ENCODE assay signal across 12 mouse cellular contexts in the genomic region with DNA sequence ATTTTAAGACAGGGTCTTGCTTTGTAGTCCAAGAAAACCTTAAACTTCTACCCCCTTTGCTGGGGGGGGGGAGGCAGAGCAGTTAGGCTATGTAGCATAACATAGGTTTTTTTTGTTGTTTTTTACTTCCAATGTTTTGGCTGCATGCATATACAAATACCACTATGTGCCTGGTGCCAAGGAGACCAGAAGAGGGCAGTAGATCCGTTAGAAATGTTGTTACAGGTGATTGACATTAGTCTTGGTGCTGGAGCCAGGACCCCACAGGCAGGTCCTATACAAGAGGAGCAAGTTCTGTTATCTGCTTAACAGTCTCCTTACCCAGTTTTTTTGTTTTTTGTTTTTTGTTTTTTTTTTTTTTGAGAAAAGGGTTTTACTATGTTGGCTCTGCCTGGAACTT. TPM values are rescaled to one million over a fixed set of nuclear protein-coding genes. Genes with fewer than 3 reads are reported as not detected.
DNase-seq lines count a peak whose midpoint lies in the region; ATAC-seq and TF ChIP-seq lines count a peak whose summit lies in the region.
"Had no signal": no experiment of that assay in that cellular context is flagged by ENCODE, and none has a peak within 500 bp of the region (broad histone marks: within the 10 kb centered on the region; RNA-seq: fewer than 3 reads in every experiment).

No protein-coding gene starts in this region.

- no peak overlapping the region for H3K27ac ChIP-seq in liver, adult 2 months (replicated peaks; ENCODE audit: insufficient read depth, low read depth, low read length)
- H3K27ac ChIP-seq in liver, embryonic 11.5 days (ENCODE audit: low read depth, low read length) = no peak overlapping the region
- H3K27ac ChIP-seq: hindbrain, embryonic 14.5 days; midbrain, embryonic 13.5 days had no signal

- ATAC-seq in CD4-positive, CD25-positive, alpha-beta regulatory T cell, adult 4 months = no peak
- ATAC-seq in liver, embryonic 11.5 days (replicated peaks; ENCODE audit: low FRiP score) = no peak
- 0 out of 2 replicates have a peak, but pooled peaks have one; percentile 34 for ATAC-seq in megakaryocyte-erythroid progenitor cell, adult 5-6 weeks (replicated peaks; ENCODE audit: low FRiP score, low TSS enrichment, poor library complexity, severe bottlenecking)
- ATAC-seq: midbrain, embryonic 13.5 days had no signal

- no peak overlapping the region for H3K4me2 ChIP-seq in liver, embryonic 11.5 days
- H3K4me2 ChIP-seq: hindbrain, embryonic 14.5 days; midbrain, embryonic 13.5 days had no signal

- H3K36me3 ChIP-seq in liver, adult 2 months (ENCODE audit: control insufficient read depth, insufficient read depth, low read length) = peaks cover 45% of the 10 kb centered on the region
- peaks cover 35% of the 10 kb centered on the region for H3K36me3 ChIP-seq in liver, embryonic 11.5 days (ENCODE audit: control insufficient read depth, insufficient read depth, low read length)

- no peaks in the 10 kb centered on the region for H3K27me3 ChIP-seq in liver, adult 2 months (ENCODE audit: control insufficient read depth, insufficient read depth, low read length)
- no peaks in the 10 kb centered on the region for H3K27me3 ChIP-seq in liver, embryonic 11.5 days (replicated peaks; ENCODE audit: control insufficient read depth, insufficient read depth, low read length)
- H3K27me3 ChIP-seq: midbrain, embryonic 13.5 days had no signal

- H3K9ac ChIP-seq in liver, adult 2 months (ENCODE audit: low read depth, low read length) = no peak overlapping the region
- no peak overlapping the region for H3K9ac ChIP-seq in liver, embryonic 11.5 days (ENCODE audit: low read depth, low read length)
- H3K9ac ChIP-seq: hindbrain, embryonic 14.5 days; midbrain, embryonic 13.5 days had no signal

- H3K9me3 ChIP-seq in liver, embryonic 11.5 days (ENCODE audit: control insufficient read depth, low read length) = no peaks in the 10 kb centered on the region
- H3K9me3 ChIP-seq: midbrain, embryonic 13.5 days had no signal

- peaks cover 10% of the 10 kb centered on the region; the same call in 1 of the 2 replicates for H3K4me1 ChIP-seq in liver, adult 2 months (ENCODE audit: control insufficient read depth, insufficient read depth, low read length)
- H3K4me1 ChIP-seq in liver, embryonic 11.5 days (replicated peaks; ENCODE audit: control insufficient read depth, insufficient read depth, low read length) = peaks cover 12% of the 10 kb centered on the region

- WGBS in liver, adult 2 months = 10% methylated on average over 1 of the region's 1 CpGs
- 8% methylated on average over 1 of the region's 1 CpGs for WGBS in liver, embryonic 11.5 days

- no peak overlapping the region for H3K4me3 ChIP-seq in liver, adult 2 months (ENCODE audit: insufficient read depth, low read depth, low read length)
- H3K4me3 ChIP-seq in liver, embryonic 11.5 days (ENCODE audit: low read depth, low read length) = no peak overlapping the region
- H3K4me3 ChIP-seq: midbrain, embryonic 13.5 days had no signal

- TF ChIP-seq CTCF in liver, adult 2 months (IDR thresholded peaks at IDR 0.05; ENCODE audit: low read depth, low read length) = no peak

- peaks cover 7% of the 10 kb centered on the region; the same call in 1 of the 2 replicates for H3K79me2 ChIP-seq in liver, adult 2 months (ENCODE audit: control insufficient read depth, insufficient read depth, low read length)

- DNase-seq in CD4-positive, CD25-positive, alpha-beta regulatory T cell, adult 2 months (ENCODE audit: low read depth, low spot score) = peak; percentile 65
- DNase-seq in liver, adult 2 months (ENCODE audit: extremely low read depth, low read depth, low spot score) = peak; percentile 45
- no peak for DNase-seq in liver, embryonic 11.5 days (ENCODE audit: low spot score)
- peak; percentile 73 for DNase-seq in R1 (ENCODE audit: low read depth, low spot score)
- DNase-seq in frontal cortex, postnatal 14 days (ENCODE audit: low spot score in 2 of 2) = no peak
- DNase-seq in Muller cell, postnatal 12 days (ENCODE audit: inconsistent ontology term) = no peak
- DNase-seq: adrenal gland, adult 2 months; heart, adult 18-20 months had no signal

- TF ChIP-seq POLR2A in liver, adult 2 months (IDR thresholded peaks at IDR 0.05; ENCODE audit: extremely low read depth, insufficient read depth, low read length) = no peak

RNA-seq across cellular contexts. Expression of a gene that starts 3.7 kb away (rescaled TPM):
- polyA plus RNA-seq in CD4-positive, CD25-positive, alpha-beta regulatory T cell, adult 4 months (2017; shearing (Covaris generic)) = 10 to 100 TPM; 86.8 to 89.1 TPM
- 18.6 and 22.8 TPM in 2 replicates for total RNA-seq in liver, adult 2 months (2014; rRNA removed)
- polyA plus RNA-seq in liver, adult 2 months (2012; rRNA removed) = 5.6 and 6.8 TPM in 2 replicates
- polyA plus RNA-seq in liver, embryonic 11.5 days (2014; fragmentation: Nextera tagmentation; extraction: Ambion mirVana) = 84.8 and 89.0 TPM in 2 replicates
- 85.1 and 88.1 TPM in 2 replicates for total RNA-seq in megakaryocyte-erythroid progenitor cell, adult 5-6 weeks (2014; fragmentation: Nextera tagmentation)
- total RNA-seq in megakaryocyte-erythroid progenitor cell, adult 5-6 weeks (2017) = 228 and 235 TPM in 2 replicates

RNA-seq across cellular contexts. Expression of a gene that starts 6.7 kb away (rescaled TPM):
- 1 to 10 TPM; 3.7 to 5.3 TPM for polyA plus RNA-seq in CD4-positive, CD25-positive, alpha-beta regulatory T cell, adult 4 months (2017; shearing (Covaris generic))
- 1.0 and 1.1 TPM in 2 replicates for total RNA-seq in liver, adult 2 months (2014; rRNA removed)
- 0.51 and 0.98 TPM in 2 replicates for polyA plus RNA-seq in liver, adult 2 months (2012; rRNA removed)
- polyA plus RNA-seq in liver, embryonic 11.5 days (2014; fragmentation: Nextera tagmentation; extraction: Ambion mirVana) = 5.6 and 7.8 TPM in 2 replicates
- 0.81 and 3.3 TPM in 2 replicates for total RNA-seq in megakaryocyte-erythroid progenitor cell, adult 5-6 weeks (2014; fragmentation: Nextera tagmentation)
- total RNA-seq in megakaryocyte-erythroid progenitor cell, adult 5-6 weeks (2017) = 18.3 and 19.5 TPM in 2 replicates

RNA-seq across cellular contexts. Expression of a gene that starts 8.7 kb away (rescaled TPM):
- 1,000 to 10,000 TPM in 1 of 2 experiments, 100 to 1,000 TPM in 1; 984 to 1,123 TPM for polyA plus RNA-seq in CD4-positive, CD25-positive, alpha-beta regulatory T cell, adult 4 months (2017; shearing (Covaris generic))
- 271 and 286 TPM in 2 replicates for total RNA-seq in liver, adult 2 months (2014; rRNA removed)
- 165 and 177 TPM in 2 replicates for polyA plus RNA-seq in liver, adult 2 months (2012; rRNA removed)
- 1,371 and 1,468 TPM in 2 replicates for polyA plus RNA-seq in liver, embryonic 11.5 days (2014; fragmentation: Nextera tagmentation; extraction: Ambion mirVana)
- total RNA-seq in megakaryocyte-erythroid progenitor cell, adult 5-6 weeks (2014; fragmentation: Nextera tagmentation) = 524 and 599 TPM in 2 replicates
- total RNA-seq in megakaryocyte-erythroid progenitor cell, adult 5-6 weeks (2017) = 1,213 and 1,503 TPM in 2 replicates

RNA-seq across cellular contexts. Expression of a gene that starts 30.3 kb away (rescaled TPM):
- polyA plus RNA-seq in CD4-positive, CD25-positive, alpha-beta regulatory T cell, adult 4 months (2017; shearing (Covaris generic)) = 10 to 100 TPM; 10.1 to 12.7 TPM
- 63.0 and 71.9 TPM in 2 replicates for total RNA-seq in liver, adult 2 months (2014; rRNA removed)
- 106 and 139 TPM in 2 replicates for polyA plus RNA-seq in liver, adult 2 months (2012; rRNA removed)
- 20.4 and 21.4 TPM in 2 replicates for polyA plus RNA-seq in liver, embryonic 11.5 days (2014; fragmentation: Nextera tagmentation; extraction: Ambion mirVana)
- total RNA-seq in megakaryocyte-erythroid progenitor cell, adult 5-6 weeks (2014; fragmentation: Nextera tagmentation) = 49.7 and 51.5 TPM in 2 replicates
- total RNA-seq in megakaryocyte-erythroid progenitor cell, adult 5-6 weeks (2017) = 4.5 and 9.9 TPM in 2 replicates

RNA-seq across cellular contexts. Expression of a gene that starts 45.4 kb away (rescaled TPM):
- 100 to 1,000 TPM; 111 to 171 TPM for polyA plus RNA-seq in CD4-positive, CD25-positive, alpha-beta regulatory T cell, adult 4 months (2017; shearing (Covaris generic))
- total RNA-seq in liver, adult 2 months (2014; rRNA removed) = 41.1 and 57.2 TPM in 2 replicates
- 19.5 and 21.5 TPM in 2 replicates for polyA plus RNA-seq in liver, adult 2 months (2012; rRNA removed)
- 116 and 130 TPM in 2 replicates for polyA plus RNA-seq in liver, embryonic 11.5 days (2014; fragmentation: Nextera tagmentation; extraction: Ambion mirVana)
- total RNA-seq in megakaryocyte-erythroid progenitor cell, adult 5-6 weeks (2014; fragmentation: Nextera tagmentation) = 76.8 and 84.9 TPM in 2 replicates
- 53.1 and 63.4 TPM in 2 replicates for total RNA-seq in megakaryocyte-erythroid progenitor cell, adult 5-6 weeks (2017)

Comparison
In these comparisons a context has a peak if more than half of its experiments do, and no peak if none do; other contexts are left out.
1. DNase-seq: peak in CD4-positive, CD25-positive, alpha-beta regulatory T cell, adult 2 months (single experiment), liver, adult 2 months (single experiment) and R1 (single experiment); none in liver, embryonic 11.5 days (single experiment), frontal cortex, postnatal 14 days (0 of 2) and Muller cell, postnatal 12 days (single experiment).
2. RNA of a gene that starts 3.7 kb away (polyA plus RNA-seq): 86.8 to 89.1 TPM in CD4-positive, CD25-positive, alpha-beta regulatory T cell, adult 4 months and 84.8 to 89.0 TPM in liver, embryonic 11.5 days; 5.6 to 6.8 TPM in liver, adult 2 months; every median in the first group is over 10 times any median in the second.